Mouse (Mus musculus) stomach, embryonic 15.5 days (tissue): Measurements from ENCODE around the gene Mea1. TPM values are rescaled to one million over a fixed set of nuclear protein-coding genes. Genes with fewer than 3 reads are reported as not detected.

Experiments used
- ATAC-seq: fragments of 200-750 bp; cut with Nextera tagmentation; 2 replicates; pipeline ENCODE4 v1.8.0; 2017; ENCODE audit warnings: low read depth, moderate number of reproducible peaks, moderate TSS enrichment; ENCODE audit not compliant: insufficient read depth, low FRiP score
- H3K27ac ChIP-seq: fragments of 300-500 bp; sonication (generic); 2 replicates; pipeline ENCODE4 v1.5.1; 2015; ENCODE audit warnings: mild to moderate bottlenecking, inconsistent platforms
- H3K27me3 ChIP-seq: fragments of 300-500 bp; sonication (generic); replicated peaks from 2 replicates; pipeline ENCODE4 v1.6.1; 2015; ENCODE audit warnings: inconsistent platforms
- H3K36me3 ChIP-seq: fragments of 300-500 bp; sonication (generic); 2 replicates; pipeline ENCODE4 v1.6.1; 2015; ENCODE audit warnings: inconsistent platforms
- H3K4me1 ChIP-seq: fragments of 300-500 bp; sonication (generic); 2 replicates; pipeline ENCODE4 v1.6.1; 2015; ENCODE audit warnings: inconsistent platforms
- H3K4me2 ChIP-seq: fragments of 300-500 bp; sonication (generic); 2 replicates; pipeline ENCODE4 v1.6.1; 2015; ENCODE audit warnings: mild to moderate bottlenecking, inconsistent platforms
- H3K4me3 ChIP-seq: fragments of 300-500 bp; sonication (generic); replicated peaks from 2 replicates; pipeline ENCODE4 v1.5.1; 2015; ENCODE audit warnings: inconsistent platforms
- H3K9ac ChIP-seq: fragments of 300-500 bp; sonication (generic); 2 replicates; pipeline ENCODE4 v1.6.1; 2015; ENCODE audit warnings: inconsistent platforms
- H3K9me3 ChIP-seq: fragments of 300-500 bp; sonication (generic); 2 replicates; pipeline ENCODE4 v1.6.1; 2016; ENCODE audit warnings: inconsistent platforms
- whole genome bisulfite sequencing: fragments of 180-500 bp; shearing (Covaris S2); methylation state at CpG from one replicate; pipeline ENCODE4 v1.1.7; 2015; 5-methylcytosine and 5-hydroxymethylcytosine counted together
- polyA plus RNA-seq: library from polyadenylated mRNA; unstranded; fragments of >200 nt; fragmentation: Nextera tagmentation; extraction: Ambion mirVana; gene quantifications from 2 replicates; pipeline ENCODE4 v1.2.1, GENCODE M21; 2015

Gene Mea1
- polyA plus RNA-seq, 1 experiment from 2014 or later: 145 TPM

GRCm38 (mm10) chr17:46698515-46698914 lies 19.9 kb downstream of the Mea1 start:
- WGBS: 87% methylated on average over 6 of the region's 6 CpGs
- H3K27me3 ChIP-seq: no peaks in the 10 kb centered on the region
- H3K4me1 ChIP-seq: peaks cover 25% of the 10 kb centered on the region
- no peak overlapping the region for H3K27ac ChIP-seq
- H3K4me3 ChIP-seq: no peak overlapping the region
- H3K9ac ChIP-seq: no peak overlapping the region
- peaks cover 13% of the 10 kb centered on the region; the same call in 1 of the 2 replicates for H3K36me3 ChIP-seq
- ATAC-seq: no peak
- H3K4me2 ChIP-seq: no peak overlapping the region
- H3K9me3 ChIP-seq: no peaks in the 10 kb centered on the region

- no peak for ATAC-seq
- Histone ChIP-seq H3K9me3 (no peaks in the 10 kb centered on the region), H3K36me3 (peaks cover 13% of the 10 kb centered on the region; the same call in 1 of the 2 replicates), H3K9ac (no peak overlapping the region), H3K4me3 (no peak overlapping the region), H3K4me2 (no peak overlapping the region), H3K27ac (no peak overlapping the region), H3K27me3 (no peaks in the 10 kb centered on the region), H3K4me1 (peaks cover 30% of the 10 kb centered on the region)
- 65% methylated on average over 5 of the region's 5 CpGs for WGBS
These were observed 20.7 kb downstream of the Mea1 start for GRCm38 (mm10) chr17:46699245-46699644.

- no peak overlapping the region for H3K4me3 ChIP-seq
- H3K4me2 ChIP-seq: no peak overlapping the region
- no peak overlapping the region for H3K27ac ChIP-seq
- H3K9ac ChIP-seq: no peak overlapping the region
- H3K27me3 ChIP-seq: no peaks in the 10 kb centered on the region
- peaks cover 30% of the 10 kb centered on the region for H3K4me1 ChIP-seq
- no peak for ATAC-seq
- WGBS: 83% methylated on average over 3 of the region's 3 CpGs
- no peaks in the 10 kb centered on the region for H3K9me3 ChIP-seq
- peaks cover 13% of the 10 kb centered on the region; the same call in 1 of the 2 replicates for H3K36me3 ChIP-seq
These were observed 21.3 kb downstream of the Mea1 start for GRCm38 (mm10) chr17:46699912-46700311.

GRCm38 (mm10) chr17:46701489-46701888 lies 22.9 kb downstream of the Mea1 start:
- no peaks in the 10 kb centered on the region for H3K27me3 ChIP-seq
- ATAC-seq: no peak
- H3K27ac ChIP-seq: no peak overlapping the region
- H3K4me1 ChIP-seq: peaks cover 38% of the 10 kb centered on the region
- no peak overlapping the region for H3K4me3 ChIP-seq
- peaks cover 10% of the 10 kb centered on the region; the same call in 1 of the 2 replicates for H3K36me3 ChIP-seq
- H3K4me2 ChIP-seq: no peak overlapping the region
- no peaks in the 10 kb centered on the region for H3K9me3 ChIP-seq
- 75% methylated on average over 12 of the region's 12 CpGs for WGBS
- H3K9ac ChIP-seq: no peak overlapping the region

GRCm38 (mm10) chr17:46702100-46702499 lies 23.5 kb downstream of the Mea1 start:
- Histone ChIP-seq H3K4me3 (no peak overlapping the region), H3K4me2 (no peak overlapping the region), H3K9me3 (no peaks in the 10 kb centered on the region), H3K27me3 (no peaks in the 10 kb centered on the region), H3K36me3 (peaks cover 10% of the 10 kb centered on the region; the same call in 1 of the 2 replicates), H3K27ac (no peak overlapping the region), H3K9ac (no peak overlapping the region), H3K4me1 (peaks cover 38% of the 10 kb centered on the region)
- no peak for ATAC-seq
- WGBS: 81% methylated on average over 12 of the region's 12 CpGs

- H3K9me3 ChIP-seq: no peaks in the 10 kb centered on the region
- H3K27me3 ChIP-seq: no peaks in the 10 kb centered on the region
- no peak overlapping the region for H3K27ac ChIP-seq
- peaks cover 10% of the 10 kb centered on the region; the same call in 1 of the 2 replicates for H3K36me3 ChIP-seq
- WGBS: 81% methylated on average over 5 of the region's 5 CpGs
- no peak overlapping the region for H3K9ac ChIP-seq
- H3K4me3 ChIP-seq: no peak overlapping the region
- peak overlapping the region; percentile 61 for H3K4me2 ChIP-seq
- peaks cover 38% of the 10 kb centered on the region for H3K4me1 ChIP-seq
- ATAC-seq: no peak
These were observed 23.9 kb downstream of the Mea1 start for GRCm38 (mm10) chr17:46702506-46702905.

GRCm38 (mm10) chr17:46703971-46704886 lies 25.6 kb downstream of the Mea1 start:
- Histone ChIP-seq H3K4me1 (peaks cover 38% of the 10 kb centered on the region), H3K9ac (peak overlapping the region; percentile 96), H3K36me3 (0 out of 2 replicates have a peak, but pooled peaks cover 4% of the 10 kb centered on the region), H3K4me2 (peak overlapping the region; percentile 61), H3K9me3 (no peaks in the 10 kb centered on the region), H3K27ac (peak overlapping the region; percentile 96), H3K4me3 (peak overlapping the region; percentile 94), H3K27me3 (no peaks in the 10 kb centered on the region)
- ATAC-seq: peak; percentile 76
- WGBS: 2% methylated on average over 36 of the region's 41 CpGs

GRCm38 (mm10) chr17:46704887-46705835 lies 26.6 kb downstream of the Mea1 start, which contains the start of gene Ppp2r5d:
Ppp2r5d (minus strand) TSS chr17:46705111.
- Histone ChIP-seq H3K4me2 (peak within 1 kb of the TSS; percentile 89), H3K4me3 (peak within 1 kb of the TSS; percentile 94), H3K36me3 (no peaks in the 10 kb centered on the region), H3K27me3 (no peaks in the 10 kb centered on the region), H3K27ac (peak within 1 kb of the TSS; percentile 96), H3K9me3 (no peaks in the 10 kb centered on the region), H3K4me1 (peaks cover 38% of the 10 kb centered on the region), H3K9ac (peak within 1 kb of the TSS; percentile 96)
- ATAC-seq: peak; percentile 94
- under 1% methylated on average over 48 of the region's 48 CpGs for WGBS

GRCm38 (mm10) chr17:46706375-46707089 lies 27.9 kb downstream of the Mea1 start:
- H3K27me3 ChIP-seq: no peaks in the 10 kb centered on the region
- H3K27ac ChIP-seq: no peak overlapping the region
- H3K9ac ChIP-seq: no peak overlapping the region
- no peaks in the 10 kb centered on the region for H3K36me3 ChIP-seq
- no peak for ATAC-seq
- H3K4me1 ChIP-seq: peaks cover 32% of the 10 kb centered on the region
- no peak overlapping the region for H3K4me3 ChIP-seq
- H3K4me2 ChIP-seq: no peak overlapping the region
- H3K9me3 ChIP-seq: no peaks in the 10 kb centered on the region
- WGBS: 90% methylated on average over 14 of the region's 14 CpGs

- Histone ChIP-seq H3K36me3 (peaks cover 9% of the 10 kb centered on the region), H3K27ac (peak within 1 kb of the TSS; percentile 61), H3K4me3 (peak within 1 kb of the TSS; percentile 95), H3K27me3 (no peaks in the 10 kb centered on the region), H3K9ac (peak within 1 kb of the TSS; percentile 90), H3K4me1 (peaks cover 13% of the 10 kb centered on the region), H3K9me3 (no peaks in the 10 kb centered on the region), H3K4me2 (peak within 1 kb of the TSS; percentile 94)
- ATAC-seq: peak; percentile 89
- WGBS: 7% methylated on average over 36 of the region's 36 CpGs
These were observed 32.5 kb downstream of the Mea1 start, which contains the start of gene Pex6 for GRCm38 (mm10) chr17:46710959-46711597. Pex6 (plus strand) TSS chr17:46711463.
